Mouse (Mus musculus) heart, adult 8-10 months (tissue): ENCODE results near the gene Hist2h3c1. TPM values are rescaled to one million over a fixed set of nuclear protein-coding genes. Genes with fewer than 3 reads are reported as not detected.
"Not testable (repeated sequence)": the region's sequence is repeated elsewhere in the genome, so short reads cannot be mapped to it uniquely, and the experiment has no call there.

Experiments
- DNase-seq: peaks from one replicate; pipeline ENCODE4 v3.0.0; 2022; ENCODE audit warnings: low spot score
- total RNA-seq, 4 experiments: library from RNA; stranded (reverse); gene quantifications; 2 replicates each; pipeline ENCODE4 v1.2.4; 2022

Hist2h3c1 gene
- total RNA-seq, 4 experiments from 2014 or later, result not detected

- DNase-seq, result no peak
These were observed 9.6 kb downstream of the Hist2h3c1 start for GRCm38 (mm10) chr3:96255926-96256593.

- no peak for DNase-seq
These were observed 10.7 kb downstream of the Hist2h3c1 start for GRCm38 (mm10) chr3:96257190-96257589.

GRCm38 (mm10) chr3:96260220-96260619 is 13.7 kb downstream of the Hist2h3c1 start:
- DNase-seq, result no peak

GRCm38 (mm10) chr3:96261623-96262022 is 15.1 kb downstream of the Hist2h3c1 start:
- DNase-seq, result no peak

- peak; percentile 93 for DNase-seq
These were observed 15.9 kb downstream of the Hist2h3c1 start for GRCm38 (mm10) chr3:96262216-96262875.

- DNase-seq, result peak; percentile 99
These were observed 16.6 kb downstream of the Hist2h3c1 start, which contains the start of gene Hist2h4 for GRCm38 (mm10) chr3:96262979-96263550. Gene Hist2h4, minus strand, starts transcription at chr3:96263311.

- no peak for DNase-seq
These were observed 17.3 kb downstream of the Hist2h3c1 start for GRCm38 (mm10) chr3:96263558-96264403.

- DNase-seq, result no peak
These were observed 18.0 kb downstream of the Hist2h3c1 start for GRCm38 (mm10) chr3:96264404-96264949.

- no peak for DNase-seq
These were observed 19.7 kb downstream of the Hist2h3c1 start for GRCm38 (mm10) chr3:96266132-96266710.

- no peak for DNase-seq
These were observed 21.1 kb downstream of the Hist2h3c1 start for GRCm38 (mm10) chr3:96267541-96267940.

- peak; percentile 86 for DNase-seq
These were observed 21.7 kb downstream of the Hist2h3c1 start, which contains the start of gene Hist2h3b for GRCm38 (mm10) chr3:96268051-96268775. Gene Hist2h3b, plus strand, starts transcription at chr3:96268654.

GRCm38 (mm10) chr3:96268776-96269378 is 22.4 kb downstream of the Hist2h3c1 start:
- DNase-seq, result not testable (repeated sequence)

GRCm38 (mm10) chr3:96269511-96270474 is 23.3 kb downstream of the Hist2h3c1 start, which contains the start of gene Hist2h2bb:
Gene Hist2h2bb, plus strand, starts transcription at chr3:96269752.
- DNase-seq, result peak; percentile 96

GRCm38 (mm10) chr3:96273591-96274465 is 27.3 kb downstream of the Hist2h3c1 start:
- no peak for DNase-seq

- no peak for DNase-seq
These were observed 30.9 kb downstream of the Hist2h3c1 start for GRCm38 (mm10) chr3:96277428-96277799.

GRCm38 (mm10) chr3:96277800-96278624 is 31.5 kb downstream of the Hist2h3c1 start:
- peak; percentile 88 for DNase-seq

GRCm38 (mm10) chr3:96280660-96281059 is 34.2 kb downstream of the Hist2h3c1 start:
- DNase-seq, result no peak
